Mouse (Mus musculus): Measurements from ENCODE around the gene Arfgap2.

Arfgap2 gene

DNA sequence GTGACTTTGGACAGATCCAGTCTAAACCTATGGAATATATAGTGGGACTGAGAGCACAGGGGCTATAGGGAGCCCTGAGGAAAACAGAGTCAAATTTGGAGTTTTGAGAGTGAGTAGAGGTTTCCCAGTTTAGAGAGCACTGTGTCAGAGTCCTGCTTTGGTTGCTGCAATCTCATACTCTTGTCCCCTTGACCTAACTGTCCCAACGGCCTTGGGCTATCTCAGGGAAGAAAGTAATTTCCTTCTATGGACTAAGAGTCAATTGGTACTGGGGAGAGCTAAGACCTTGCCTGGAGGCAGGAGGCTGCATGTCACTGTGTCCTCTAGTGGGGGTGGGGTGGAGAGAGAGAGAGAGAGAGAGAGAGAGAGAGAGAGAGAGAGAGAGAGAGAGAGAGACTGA lies 5.9 kb upstream of the Arfgap2 start:
- DNase-seq (ENCODE audit: low spot score in 2 of 2): no peak

DNA sequence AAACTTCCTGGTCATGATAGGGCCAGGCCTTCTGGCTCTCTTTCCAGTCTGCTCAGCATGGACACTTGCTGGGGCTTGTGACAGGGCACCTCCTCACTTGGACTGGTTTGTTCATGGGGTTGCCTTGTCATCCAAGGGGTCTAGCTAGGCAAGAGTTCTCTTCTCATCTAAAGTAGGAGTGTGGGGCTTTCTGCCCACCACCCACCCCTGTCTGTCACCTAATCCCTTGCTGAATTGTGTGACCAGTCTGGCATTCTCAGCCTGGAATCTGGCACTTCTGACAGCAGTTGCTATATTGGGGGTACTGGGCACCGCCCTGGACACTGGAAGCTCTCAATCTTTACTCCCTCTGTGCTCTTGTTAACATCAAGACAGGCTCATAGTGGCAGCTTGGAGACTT lies 5.3 kb upstream of the Arfgap2 start:
- no peak for DNase-seq (ENCODE audit: low spot score in 2 of 2)

DNA sequence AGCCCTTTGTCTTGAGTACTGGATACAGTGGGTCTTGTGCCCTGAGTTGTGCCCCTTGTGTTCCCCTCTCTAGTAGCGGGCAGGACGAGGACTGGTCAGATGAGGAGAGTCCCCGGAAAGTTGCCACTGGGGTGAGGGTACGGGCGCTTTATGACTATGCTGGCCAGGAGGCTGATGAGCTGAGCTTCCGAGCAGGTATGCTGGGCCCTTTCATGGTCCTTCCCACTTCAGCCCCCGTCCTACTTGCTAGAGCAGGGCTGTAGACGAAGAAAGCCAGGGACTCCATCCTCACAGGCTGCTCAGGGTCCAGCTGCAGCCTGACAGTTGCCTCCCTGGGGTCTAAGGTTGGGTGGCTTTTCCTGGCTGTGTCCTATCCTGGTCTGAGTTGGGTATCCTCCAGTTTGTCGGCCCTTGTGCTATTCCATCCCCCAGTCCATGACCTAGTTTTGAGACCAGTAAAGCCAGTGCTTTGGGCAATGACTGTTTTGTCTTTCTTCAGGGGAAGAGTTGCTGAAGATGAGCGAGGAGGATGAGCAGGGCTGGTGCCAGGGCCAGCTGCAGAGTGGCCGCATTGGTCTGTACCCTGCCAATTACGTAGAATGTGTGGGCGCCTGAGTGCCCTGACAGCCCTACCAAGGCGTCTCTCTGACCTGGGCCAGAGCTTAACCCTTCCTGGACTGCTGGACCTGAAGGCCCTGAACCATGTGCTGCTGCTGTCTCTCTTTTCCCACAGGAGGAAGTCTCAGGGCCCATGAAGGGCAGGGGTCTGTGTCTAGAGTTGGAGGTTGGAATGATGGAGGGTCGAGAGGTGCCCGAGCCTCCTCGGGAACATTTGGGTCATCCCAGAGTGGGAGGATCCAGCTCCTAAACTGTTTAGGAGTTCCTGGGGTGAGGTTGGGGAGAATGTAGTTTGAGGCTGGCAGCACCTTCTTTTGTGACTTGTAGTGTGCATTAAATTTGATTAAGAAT lies 798 bp upstream of the Arfgap2 start:
- no peak for DNase-seq (ENCODE audit: low spot score in 2 of 2)

DNA sequence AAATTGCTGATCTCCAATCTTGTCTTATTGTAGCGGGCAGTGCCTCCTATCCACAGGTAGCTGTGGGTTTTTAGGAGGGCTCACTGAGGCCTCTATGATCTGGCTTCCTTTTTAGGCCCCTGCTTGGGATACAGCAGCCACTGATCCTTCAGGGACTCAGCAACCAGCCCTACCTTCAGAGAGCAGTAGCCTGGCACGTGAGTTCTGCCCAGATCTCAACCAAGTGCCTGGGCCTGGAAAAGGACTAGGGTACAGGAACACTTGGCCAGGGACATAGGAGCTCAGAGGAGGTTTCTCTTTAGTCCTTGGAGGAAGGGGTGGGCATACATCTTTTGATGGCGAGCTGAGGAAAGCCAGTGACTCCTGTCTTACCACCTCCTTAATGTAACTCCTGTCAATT lies 3.3 kb downstream of the Arfgap2 start:
- no peak for DNase-seq (ENCODE audit: low spot score in 2 of 2)

DNA sequence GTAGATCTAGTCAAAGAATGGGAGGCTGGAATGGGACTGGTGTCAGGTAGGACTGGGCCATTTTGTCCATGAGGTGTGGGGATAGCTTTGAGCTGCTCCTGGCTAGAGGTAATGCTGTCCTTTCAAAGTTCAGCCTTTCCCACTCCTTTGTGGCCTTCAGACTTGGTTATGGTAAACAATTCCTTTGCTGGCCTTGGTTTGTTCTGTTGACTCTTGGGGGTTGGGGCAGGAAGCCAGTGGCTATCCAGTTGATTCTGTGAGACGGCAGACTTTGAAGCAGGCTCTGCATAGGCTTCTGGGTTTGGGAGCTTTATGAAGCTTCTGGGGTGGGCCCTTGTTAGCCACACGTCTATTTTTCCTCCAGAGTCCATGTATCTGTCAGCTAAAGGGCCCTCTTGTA lies 3.9 kb downstream of the Arfgap2 start:
- DNase-seq (ENCODE audit: low spot score in 2 of 2): no peak

DNA sequence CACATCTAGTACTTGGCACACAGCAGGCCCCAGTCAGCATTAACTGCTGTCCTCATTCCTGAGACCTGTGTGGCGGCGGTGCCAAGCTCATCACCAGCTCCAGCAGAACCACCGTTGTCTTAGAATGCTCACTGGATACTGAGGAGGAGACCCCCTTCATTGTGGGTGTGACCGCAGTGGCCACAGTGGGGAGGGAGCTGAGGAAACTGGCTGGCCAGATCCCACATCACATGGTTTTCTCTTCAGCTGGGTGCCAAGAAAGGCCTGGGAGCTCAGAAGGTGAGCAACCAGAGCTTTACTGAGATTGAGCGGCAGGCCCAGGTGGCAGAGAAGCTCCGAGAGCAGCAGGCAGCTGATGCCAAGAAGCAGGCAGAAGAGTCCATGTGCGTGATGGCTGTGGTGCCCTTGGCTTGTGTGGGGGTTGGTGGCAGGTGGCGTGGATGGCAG lies 4.9 kb downstream of the Arfgap2 start:
- DNase-seq (ENCODE audit: low spot score in 2 of 2): no peak

DNA sequence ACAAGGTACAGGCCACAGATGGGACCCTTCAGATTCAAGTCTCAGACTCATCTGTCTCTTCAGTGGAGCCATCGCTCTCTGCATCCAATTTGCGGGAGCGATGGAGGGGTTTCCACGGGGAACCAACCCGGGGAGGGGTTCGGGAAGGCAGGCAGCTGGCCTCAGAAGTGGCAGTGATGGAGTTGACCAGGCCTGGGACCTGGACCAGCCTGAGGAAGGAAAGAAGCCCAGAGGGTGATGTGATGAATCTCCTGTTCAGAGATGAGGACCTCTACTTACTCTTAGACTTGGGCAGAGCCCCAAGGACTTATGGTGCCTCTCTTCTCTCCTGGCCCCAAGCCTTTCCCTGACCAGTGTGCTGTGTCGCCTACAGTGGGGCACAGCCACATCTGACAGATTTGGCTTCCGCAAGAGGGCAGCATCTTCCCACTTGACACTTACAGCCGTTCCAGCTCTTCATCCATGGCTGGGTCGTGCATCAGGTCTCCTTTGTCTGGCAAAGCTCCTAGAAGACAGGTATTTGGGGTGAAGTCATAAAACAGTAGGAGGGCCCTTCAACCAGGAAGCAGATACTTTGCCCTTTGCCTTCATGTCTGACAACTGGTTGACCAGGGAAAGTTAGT lies 14.1 kb downstream of the Arfgap2 start:
- peak in 1 of 2 experiments; percentile 55 for DNase-seq (ENCODE audit: low spot score in 2 of 2)

DNA sequence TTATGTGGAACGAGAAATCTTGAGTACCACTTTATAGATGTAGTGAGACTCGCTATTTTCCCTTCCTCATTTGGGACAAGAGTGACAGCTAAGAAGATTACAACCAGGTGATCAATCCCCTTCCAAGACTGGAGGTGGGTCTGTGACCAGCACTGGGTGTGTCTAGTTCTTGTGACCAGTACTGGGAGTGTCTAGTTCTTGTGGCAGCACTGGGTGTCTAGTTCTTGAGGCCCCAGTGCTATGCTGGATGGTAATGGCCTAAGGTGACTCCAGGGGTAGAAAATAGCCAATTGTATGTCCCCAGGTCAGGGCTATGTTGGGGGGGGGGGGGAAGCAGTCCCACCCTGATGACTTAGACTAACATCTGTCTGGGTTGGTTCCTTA lies 14.6 kb downstream of the Arfgap2 start:
- no peak for DNase-seq (ENCODE audit: low spot score in 2 of 2)

DNA sequence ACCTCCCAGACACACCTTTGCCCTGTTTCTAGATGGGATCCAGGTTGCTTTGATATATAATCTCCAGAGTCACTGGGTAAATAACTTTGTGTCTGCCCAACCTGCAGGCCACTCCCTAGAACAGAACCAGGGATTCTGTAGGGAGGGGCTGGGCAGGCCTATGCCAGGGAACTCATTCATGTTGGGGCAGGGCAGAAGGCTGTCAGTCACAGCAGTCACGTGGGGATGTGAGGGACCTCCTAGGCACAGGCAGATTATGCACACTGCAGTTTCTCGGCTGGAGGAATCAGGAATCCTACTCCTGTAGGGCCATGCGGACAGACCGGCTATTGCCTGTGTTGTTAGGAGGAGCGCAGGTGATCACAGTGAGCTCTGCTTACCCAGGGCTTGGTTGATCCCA lies 16.6 kb downstream of the Arfgap2 start:
- DNase-seq (ENCODE audit: low spot score in 2 of 2): peak; percentile 62 to 70

DNA sequence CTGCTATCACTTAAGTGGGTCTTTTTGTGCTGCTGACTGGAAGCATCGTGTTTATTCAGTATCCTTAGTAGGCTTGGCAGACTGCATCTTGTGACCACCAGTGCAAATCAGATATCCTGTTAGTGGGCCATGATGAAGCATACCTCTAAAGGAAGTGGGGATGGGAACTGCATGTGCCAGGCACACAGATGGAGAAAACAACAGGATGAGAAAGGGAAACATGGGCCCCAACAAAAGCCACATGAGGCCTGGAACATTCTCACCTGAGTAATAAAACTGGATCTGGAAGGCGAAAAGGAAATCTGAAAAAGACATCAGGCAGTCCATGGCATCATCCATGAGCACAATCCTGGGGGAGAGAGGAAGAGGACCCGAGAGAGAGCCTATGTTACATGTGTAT lies 19.2 kb downstream of the Arfgap2 start:
- DNase-seq (ENCODE audit: low spot score in 2 of 2): no peak

DNA sequence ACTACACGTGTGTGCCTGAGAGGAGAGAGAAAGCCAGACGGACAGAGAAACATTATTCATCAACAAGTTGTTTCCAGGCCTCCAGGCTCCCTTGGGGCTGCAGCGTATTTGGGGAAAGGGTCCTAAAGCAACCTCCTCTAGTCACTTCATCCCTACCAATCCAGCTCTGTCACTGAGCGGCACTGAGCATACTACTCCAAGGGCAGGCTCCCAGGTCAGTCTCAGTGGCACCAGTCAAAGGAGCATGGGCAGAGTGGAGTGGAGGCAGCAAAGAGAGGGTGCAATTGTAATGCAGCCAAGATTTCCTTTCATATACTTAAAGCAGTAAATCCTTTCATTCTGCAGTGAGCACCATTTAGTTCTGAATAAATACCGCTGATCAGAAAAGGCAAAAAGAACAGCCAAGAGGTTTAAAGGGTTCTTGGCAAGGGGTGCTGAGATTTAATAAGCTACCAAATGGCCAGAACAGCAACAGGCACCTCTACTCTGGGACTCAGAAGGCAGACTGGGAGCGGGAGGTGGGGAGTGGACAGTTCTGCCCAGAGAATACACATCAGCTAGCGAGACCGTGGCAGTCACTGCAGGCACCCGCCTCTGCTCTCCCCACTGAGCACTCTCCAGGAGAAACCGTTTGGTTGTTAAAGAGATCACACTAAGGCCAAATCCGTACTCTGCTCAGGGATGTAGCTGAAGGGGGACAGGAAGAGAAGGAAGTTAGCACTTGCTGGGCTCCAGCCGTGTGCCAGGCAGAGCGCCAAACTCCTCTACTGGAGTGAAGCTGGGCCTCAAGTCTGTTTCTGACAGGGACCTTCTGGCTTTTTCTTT lies 19.8 kb downstream of the Arfgap2 start:
- DNase-seq (ENCODE audit: low spot score in 2 of 2): no peak

DNA sequence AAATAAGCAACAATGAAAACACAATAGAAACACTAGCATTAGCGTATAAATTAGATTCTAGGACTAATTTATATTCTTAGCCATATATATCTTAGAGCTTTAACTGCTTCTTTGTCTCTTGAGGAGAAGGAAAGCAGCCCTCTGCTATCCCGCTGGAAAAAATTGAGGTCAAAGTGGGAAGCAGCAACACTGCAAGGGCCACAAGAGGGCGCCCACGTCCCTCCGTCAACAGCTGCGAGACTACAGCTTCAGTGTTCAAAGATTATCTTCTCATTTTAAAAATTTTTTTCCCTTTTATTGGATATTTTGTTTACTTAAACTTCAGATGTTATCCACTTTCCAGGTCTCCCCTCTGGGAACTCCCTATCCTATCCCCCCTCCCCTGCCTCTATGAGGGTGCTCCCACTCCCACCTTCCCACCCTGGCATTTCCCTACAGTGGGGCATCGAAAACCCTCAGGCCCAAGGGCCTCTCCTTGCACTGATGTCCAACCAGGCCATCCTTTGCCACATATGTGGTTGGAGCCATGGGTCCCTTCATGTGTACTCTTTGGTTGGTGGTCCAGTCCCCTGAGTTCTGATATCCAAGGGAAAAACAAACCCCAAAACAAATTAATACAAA lies 21.2 kb downstream of the Arfgap2 start:
- peak; percentile 64 to 82 for DNase-seq (ENCODE audit: low spot score in 2 of 2)

DNA sequence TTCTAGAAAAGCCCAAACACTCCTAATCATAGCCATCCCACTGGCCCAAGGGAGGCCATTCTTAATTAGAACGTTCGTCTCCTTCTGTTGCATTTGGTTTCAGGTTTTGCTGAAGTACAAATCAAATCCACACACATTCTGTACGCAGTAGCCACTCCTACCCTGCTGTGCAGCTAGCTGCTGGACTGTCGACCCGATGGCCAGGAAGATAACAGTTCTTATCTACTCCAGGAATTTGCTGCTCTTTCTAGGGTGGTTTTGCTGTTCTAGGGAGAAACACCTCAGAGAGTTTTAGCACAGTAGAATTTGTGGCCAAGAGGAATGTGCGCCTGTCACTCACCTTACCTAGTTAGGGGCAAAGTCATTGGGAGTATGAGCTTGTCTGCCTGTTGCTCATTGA lies 22.8 kb downstream of the Arfgap2 start:
- no peak for DNase-seq (ENCODE audit: low spot score in 2 of 2)

DNA sequence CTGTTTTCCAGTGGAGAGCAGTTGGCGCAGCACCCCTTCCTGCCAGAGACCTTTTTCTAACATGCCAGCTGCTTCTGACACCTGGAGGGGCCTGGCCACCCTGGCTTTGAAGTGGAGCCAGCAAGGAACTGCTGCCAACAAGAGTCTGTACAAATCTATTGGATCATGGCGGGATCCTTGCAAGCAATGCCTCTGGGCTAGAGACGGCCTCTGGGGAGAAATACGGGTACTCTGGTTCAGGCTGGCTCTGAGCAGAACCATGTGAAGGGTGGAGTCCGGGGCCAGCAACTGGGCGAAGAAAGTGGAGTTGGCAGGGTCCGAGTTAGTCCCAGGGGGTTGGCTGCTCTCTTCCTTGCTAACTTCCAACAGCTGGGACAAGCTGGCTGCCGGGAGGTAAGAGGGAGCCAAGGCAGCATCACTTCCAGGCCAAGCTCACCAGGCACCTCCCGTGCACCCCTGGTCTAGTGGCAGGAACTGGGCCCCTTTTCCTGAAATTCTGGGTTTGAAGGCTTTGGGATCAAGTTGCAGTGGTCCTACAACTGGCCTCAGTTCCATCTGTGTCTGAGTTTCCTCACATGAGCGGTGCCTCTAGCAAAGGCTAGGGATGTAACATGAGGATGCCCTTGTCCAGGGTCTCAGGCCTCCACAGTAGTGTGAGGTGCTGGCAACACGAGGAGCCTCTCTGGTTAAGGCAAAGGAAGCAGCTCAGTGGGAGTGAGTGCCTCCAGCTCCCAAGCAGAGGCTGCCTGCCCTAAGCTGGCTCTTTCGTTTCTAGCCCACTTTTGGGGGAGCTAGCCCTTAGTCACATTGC lies 26.6 kb downstream of the Arfgap2 start:
- DNase-seq (ENCODE audit: low spot score in 2 of 2): peak in 1 of 2 experiments; percentile 55

DNA sequence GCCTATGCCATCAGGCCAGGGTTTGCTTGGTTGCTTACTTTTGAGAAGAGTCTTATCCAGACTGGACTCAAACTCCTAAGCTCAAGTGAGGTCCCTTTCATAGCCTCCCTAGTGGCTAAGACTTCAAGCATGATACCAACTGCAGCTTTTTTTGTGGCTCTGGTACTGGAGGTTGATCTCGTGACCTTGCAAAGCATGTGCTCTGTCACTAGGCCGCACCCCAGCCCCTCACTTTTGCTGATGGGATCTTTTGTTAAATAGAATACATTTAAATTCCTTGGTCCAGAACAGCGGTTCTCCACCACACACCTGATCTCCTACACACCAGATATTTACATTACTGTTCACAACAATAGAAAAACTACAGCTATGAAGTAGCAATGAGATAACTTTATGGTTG lies 29.5 kb downstream of the Arfgap2 start:
- no peak for DNase-seq (ENCODE audit: low spot score in 2 of 2)

DNA sequence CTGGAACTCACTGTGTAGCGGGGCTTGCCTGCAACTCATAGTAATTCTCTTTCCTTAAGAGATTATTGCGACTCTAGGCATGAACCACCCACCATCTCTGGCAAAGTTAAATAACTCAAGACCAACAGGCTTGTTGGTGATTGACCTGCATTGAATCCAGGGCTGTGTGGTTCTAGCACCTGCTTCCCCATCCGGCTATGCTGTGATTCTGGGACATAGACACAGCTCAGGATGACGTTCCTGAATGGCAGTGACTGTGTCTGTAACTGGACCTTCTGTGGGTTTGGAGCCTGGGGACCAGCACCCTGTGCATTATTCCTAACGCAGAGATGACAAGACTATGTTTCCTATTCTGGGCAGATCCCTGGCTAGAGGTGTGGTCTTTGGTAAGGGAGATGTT lies 31.1 kb downstream of the Arfgap2 start:
- DNase-seq (ENCODE audit: low spot score in 2 of 2): no peak

DNA sequence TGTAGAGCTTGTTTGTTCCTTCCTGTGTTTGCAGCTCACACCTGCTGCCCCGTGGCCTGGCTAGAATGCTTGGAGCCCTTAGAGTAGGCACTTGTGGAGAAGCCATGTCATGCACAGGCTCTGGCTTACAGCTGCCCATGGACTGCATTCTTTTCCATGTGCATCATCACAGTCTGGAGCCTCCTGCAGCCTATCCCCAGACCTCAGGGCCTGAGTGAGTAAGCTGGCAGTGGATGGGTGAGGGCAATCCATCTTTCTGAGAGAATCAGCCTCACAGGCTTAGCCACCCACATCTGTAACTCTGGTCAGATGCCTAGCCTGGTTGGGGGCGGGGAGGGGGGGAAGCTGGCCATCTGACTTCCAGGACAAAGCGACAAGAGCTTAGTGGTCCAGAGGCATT lies 34.4 kb downstream of the Arfgap2 start:
- DNase-seq (ENCODE audit: low spot score in 2 of 2): no peak

DNA sequence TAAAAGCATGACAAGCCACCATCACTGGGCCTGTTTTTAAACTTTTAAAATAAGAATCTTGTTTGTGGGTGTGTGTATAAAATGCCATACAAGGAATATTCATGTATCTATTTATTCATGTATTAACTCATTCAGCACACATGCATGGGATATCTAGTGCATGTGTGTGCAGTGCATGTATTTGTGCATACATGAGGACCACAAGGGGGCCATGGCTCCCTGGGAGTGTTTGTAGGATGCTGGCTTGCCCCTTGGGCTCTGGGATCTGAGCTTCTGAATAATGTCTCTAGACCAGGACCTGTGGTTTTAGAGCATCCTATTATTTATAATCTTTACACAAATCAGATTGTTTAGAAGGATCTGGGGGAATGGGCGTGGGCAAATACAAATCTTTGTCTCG lies 36.0 kb downstream of the Arfgap2 start:
- no peak for DNase-seq (ENCODE audit: low spot score in 2 of 2)

DNA sequence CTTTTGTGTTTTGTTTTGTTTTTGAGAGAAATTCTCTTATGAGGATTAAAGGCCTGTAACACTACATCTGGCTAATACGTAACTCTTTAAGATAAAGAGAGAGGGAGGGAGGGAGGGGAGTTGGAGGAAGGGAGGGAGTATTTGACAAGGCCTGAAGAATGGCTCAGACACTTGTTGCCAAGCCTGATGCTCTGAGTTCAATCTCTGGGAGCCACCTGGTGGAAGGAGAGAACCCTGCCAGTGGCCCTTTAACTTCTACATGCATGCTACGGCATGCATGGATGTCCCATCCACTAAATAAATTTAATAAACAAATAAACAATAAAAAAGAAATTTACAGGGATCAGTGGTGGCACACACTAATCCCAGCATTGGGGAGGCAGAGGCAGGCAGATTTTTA lies 37.1 kb downstream of the Arfgap2 start:
- DNase-seq (ENCODE audit: low spot score in 2 of 2): no peak

DNA sequence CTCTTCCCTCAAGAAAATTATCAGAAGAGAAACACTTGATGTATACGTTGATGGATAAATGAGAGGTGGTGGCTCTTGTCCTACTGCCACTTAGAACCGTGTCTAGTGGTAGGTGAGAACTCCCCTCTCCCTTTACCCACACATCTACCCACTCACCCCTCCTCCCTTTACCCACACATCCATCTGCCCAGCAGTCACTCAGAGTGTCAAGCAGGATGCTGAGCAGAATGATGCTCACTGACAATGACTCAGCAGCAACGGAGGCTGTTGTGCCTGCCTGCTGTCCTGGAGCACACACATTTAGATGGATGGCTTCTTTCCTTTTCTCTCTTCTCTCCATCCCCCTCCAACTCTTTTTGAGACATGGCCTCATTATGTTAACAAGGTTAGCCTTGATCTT lies 38.1 kb downstream of the Arfgap2 start:
- DNase-seq (ENCODE audit: low spot score in 2 of 2): no peak

DNA sequence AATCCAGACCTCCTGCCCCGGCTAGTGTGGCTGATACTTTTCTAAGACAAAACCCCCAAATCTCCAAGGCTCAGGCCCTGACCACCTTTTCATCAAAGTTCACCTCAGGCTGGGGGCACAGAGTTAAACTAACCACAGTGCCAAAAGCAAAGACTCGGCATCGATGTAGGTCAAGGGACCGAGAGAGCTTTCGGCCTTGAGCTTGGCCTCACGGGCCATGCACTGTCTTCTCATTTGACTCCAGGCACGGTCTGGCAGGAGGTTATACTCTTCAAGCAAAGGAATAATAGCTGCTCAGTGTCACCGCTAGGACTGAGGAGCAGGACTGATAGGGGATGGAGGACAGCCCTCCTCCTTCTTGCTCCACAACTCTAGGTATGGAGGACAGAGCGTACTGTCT lies 41.2 kb downstream of the Arfgap2 start:
- DNase-seq (ENCODE audit: low spot score in 2 of 2): no peak

Measured in urinary bladder, postnatal 36 days (tissue).